Mouse (Mus musculus): ENCODE measurements at regions not wholly inside any gene's neighbourhood (a gene's known extent, or its start where the extent isn't known, plus 50 kb on each side); places are given as distances from the start of the nearest gene placed in this dataset.

DNA sequence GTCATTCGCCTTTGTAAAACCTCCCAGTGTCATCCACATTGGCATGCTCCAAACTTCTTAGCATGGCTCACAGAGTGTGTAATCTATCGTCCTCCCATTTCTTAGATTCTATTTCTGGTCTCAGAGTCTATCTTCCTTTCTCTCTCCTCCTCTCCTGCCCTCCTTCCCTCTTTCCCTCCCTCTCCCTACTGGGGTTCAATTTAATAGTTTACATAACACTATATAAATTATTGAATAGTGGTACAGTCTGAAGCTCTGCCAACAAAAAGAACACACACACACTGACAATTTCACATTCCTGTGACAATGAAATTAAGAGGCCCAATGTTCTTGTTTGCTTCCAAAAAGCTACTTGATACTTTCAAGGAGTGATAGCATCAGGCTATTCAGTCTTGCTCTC lies 267.6 kb upstream of the Apob start:
- Histone ChIP-seq H3K4me1 (ENCODE audit: insufficient read depth) (no peaks in the 10 kb centered on the region), H3K27me3 (ENCODE audit: insufficient read depth, low read length) (no peaks in the 10 kb centered on the region), H3K36me3 (ENCODE audit: insufficient read depth) (no peaks in the 10 kb centered on the region), H3K9me3 (ENCODE audit: low read length) (no peaks in the 10 kb centered on the region), H3K9ac (no peak overlapping the region), H3K27ac (ENCODE audit: low read depth, low read length) (no peak overlapping the region), H3K4me2 (ENCODE audit: low read depth) (no peak overlapping the region), H3K4me3 (ENCODE audit: low read depth, low read length) (no peak overlapping the region)
- ATAC-seq (no peak), DNase-seq (no peak)
- WGBS = 67% methylated on average over 2 of the region's 2 CpGs
- no peak for TF ChIP-seq CTCF (IDR thresholded peaks at IDR 0.05; ENCODE audit: low read depth)

DNA sequence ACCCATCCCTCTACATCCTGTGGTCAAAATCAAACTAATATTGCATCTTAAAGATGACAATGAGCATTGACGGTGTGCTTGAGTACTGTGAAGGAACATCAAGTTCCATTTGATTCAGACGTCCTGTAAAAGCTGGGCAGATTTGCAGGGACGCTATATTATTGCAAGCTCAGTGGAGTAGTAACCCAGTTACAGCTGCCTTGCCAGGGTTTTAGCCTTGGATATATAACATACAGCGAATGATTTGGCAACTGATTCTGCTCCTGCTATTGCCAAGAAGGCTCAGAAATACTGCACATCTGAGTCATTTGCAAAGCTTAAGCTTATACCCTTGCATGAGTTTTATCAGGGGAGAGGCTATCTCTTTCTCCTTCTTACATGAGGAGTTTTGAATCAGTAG lies 262.4 kb upstream of the Apob start:
- DNase-seq = no peak
- 82% methylated on average over 4 of the region's 4 CpGs for WGBS

DNA sequence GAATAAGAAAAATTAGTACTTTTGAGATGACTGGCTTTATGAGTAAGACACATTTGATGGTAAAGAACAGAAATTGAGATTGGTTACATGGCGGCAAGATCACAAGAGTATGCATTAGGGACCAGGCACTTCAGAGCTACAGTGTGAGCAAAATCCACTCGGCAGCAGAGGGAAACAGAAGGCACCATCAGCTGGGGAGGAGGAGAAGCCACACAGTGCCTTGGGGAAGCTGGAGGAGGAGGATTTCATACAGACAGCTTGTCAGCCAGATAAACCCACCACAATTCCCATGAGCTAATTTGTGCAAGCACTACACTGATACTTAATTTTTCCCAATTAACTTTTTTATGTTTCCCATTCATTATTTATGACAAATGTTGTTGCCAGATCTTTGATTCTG lies 258.9 kb upstream of the Apob start:
- 59% methylated on average over 2 of the region's 2 CpGs for WGBS
- Histone ChIP-seq H3K9ac (no peak overlapping the region), H3K4me3 (ENCODE audit: low read depth, low read length) (no peak overlapping the region), H3K9me3 (ENCODE audit: low read length) (no peaks in the 10 kb centered on the region), H3K4me2 (ENCODE audit: low read depth) (no peak overlapping the region), H3K27me3 (ENCODE audit: insufficient read depth, low read length) (no peaks in the 10 kb centered on the region), H3K4me1 (ENCODE audit: insufficient read depth) (no peaks in the 10 kb centered on the region), H3K27ac (ENCODE audit: low read depth, low read length) (no peak overlapping the region), H3K36me3 (ENCODE audit: insufficient read depth) (no peaks in the 10 kb centered on the region)
- DNase-seq (peak; percentile 45), ATAC-seq (peak; percentile 65)
- TF ChIP-seq CTCF (IDR thresholded peaks at IDR 0.05; ENCODE audit: low read depth) = no peak

More for the DNA sequence above, 262.4 kb upstream of the Apob start:
- Histone ChIP-seq H3K4me2 (ENCODE audit: low read depth) (no peak overlapping the region), H3K4me3 (ENCODE audit: low read depth, low read length) (no peak overlapping the region), H3K36me3 (ENCODE audit: insufficient read depth) (no peaks in the 10 kb centered on the region), H3K4me1 (ENCODE audit: insufficient read depth) (no peaks in the 10 kb centered on the region), H3K27ac (ENCODE audit: low read depth, low read length) (no peak overlapping the region), H3K9me3 (ENCODE audit: low read length) (no peaks in the 10 kb centered on the region), H3K27me3 (ENCODE audit: insufficient read depth, low read length) (no peaks in the 10 kb centered on the region), H3K9ac (no peak overlapping the region)
- TF ChIP-seq CTCF (IDR thresholded peaks at IDR 0.05; ENCODE audit: low read depth) = no peak
- ATAC-seq = no peak

DNA sequence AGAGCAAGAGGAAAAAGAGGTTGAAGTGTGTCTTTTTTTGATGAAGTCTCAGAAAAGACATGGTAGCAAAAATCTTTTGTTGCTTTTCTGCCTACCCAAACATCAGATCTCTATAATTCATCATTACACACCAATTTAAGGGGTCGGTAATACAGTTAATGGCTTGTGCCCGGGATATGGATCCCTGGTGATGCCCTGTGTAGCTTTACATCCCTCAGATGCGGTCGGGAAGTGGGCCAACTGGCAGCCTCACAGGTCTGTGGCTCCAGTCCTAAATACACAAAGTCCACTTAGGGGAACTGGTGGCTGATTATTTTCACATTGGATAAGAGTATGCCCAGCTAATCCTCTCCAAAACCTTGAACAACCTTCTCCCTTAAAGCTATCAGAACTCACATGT lies 258.4 kb upstream of the Apob start:
- Histone ChIP-seq H3K4me2 (ENCODE audit: low read depth) (no peak overlapping the region), H3K9ac (no peak overlapping the region), H3K27ac (ENCODE audit: low read depth, low read length) (no peak overlapping the region), H3K36me3 (ENCODE audit: insufficient read depth) (no peaks in the 10 kb centered on the region), H3K4me3 (ENCODE audit: low read depth, low read length) (no peak overlapping the region), H3K4me1 (ENCODE audit: insufficient read depth) (no peaks in the 10 kb centered on the region), H3K9me3 (ENCODE audit: low read length) (no peaks in the 10 kb centered on the region), H3K27me3 (ENCODE audit: insufficient read depth, low read length) (no peaks in the 10 kb centered on the region)
- TF ChIP-seq CTCF (IDR thresholded peaks at IDR 0.05; ENCODE audit: low read depth) = no peak
- WGBS = 78% methylated on average over 4 of the region's 4 CpGs
- DNase-seq (no peak), ATAC-seq (no peak)

DNA sequence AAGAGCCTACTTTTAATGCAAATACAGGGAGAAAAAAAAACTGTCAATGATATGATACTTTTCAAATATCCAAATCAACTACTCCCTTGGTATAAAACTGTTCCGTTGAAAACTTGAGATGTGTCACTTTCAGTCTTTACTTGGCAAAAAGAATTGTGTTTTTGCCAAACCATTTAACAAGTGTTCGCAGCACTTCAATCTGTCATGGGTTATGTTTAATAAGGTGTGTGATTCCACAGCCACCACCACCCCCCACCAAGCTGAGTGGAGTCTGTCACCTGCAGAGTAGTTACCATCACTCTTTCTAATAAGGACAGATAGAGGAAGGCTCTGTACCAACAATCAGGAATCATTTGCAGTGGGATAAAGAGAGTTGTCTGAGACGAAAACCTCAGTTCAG lies 252.5 kb upstream of the Apob start:
- Histone ChIP-seq H3K36me3 (ENCODE audit: insufficient read depth) (no peaks in the 10 kb centered on the region), H3K27ac (ENCODE audit: low read depth, low read length) (no peak overlapping the region), H3K9ac (no peak overlapping the region), H3K4me1 (ENCODE audit: insufficient read depth) (no peaks in the 10 kb centered on the region), H3K9me3 (ENCODE audit: low read length) (no peaks in the 10 kb centered on the region), H3K4me3 (ENCODE audit: low read depth, low read length) (no peak overlapping the region), H3K4me2 (ENCODE audit: low read depth) (no peak overlapping the region), H3K27me3 (ENCODE audit: insufficient read depth, low read length) (no peaks in the 10 kb centered on the region)
- DNase-seq = no peak
- peak; percentile 51 for ATAC-seq
- 49% methylated on average over 3 of the region's 3 CpGs for WGBS
- no peak for TF ChIP-seq CTCF (IDR thresholded peaks at IDR 0.05; ENCODE audit: low read depth)

DNA sequence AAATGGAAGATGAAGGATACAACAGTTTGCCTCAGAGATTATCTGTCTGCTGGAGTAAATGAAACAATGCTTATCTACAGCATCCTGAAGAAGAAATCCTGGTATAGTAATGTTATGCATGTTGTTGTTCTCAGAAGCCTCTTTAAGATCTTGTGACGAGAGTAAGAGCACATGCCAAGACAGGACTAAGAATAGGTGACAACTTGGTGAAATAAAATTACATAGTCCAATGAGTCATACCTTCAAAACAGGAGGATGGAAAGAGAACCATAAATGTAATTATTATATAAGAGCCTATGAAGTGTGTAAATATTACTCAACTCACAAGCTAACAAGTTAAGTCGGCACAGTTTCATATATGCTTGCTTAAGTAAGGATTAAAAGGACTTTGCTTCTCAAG lies 239.4 kb upstream of the Apob start:
- H3K9me3 ChIP-seq (ENCODE audit: low read length) = no peaks in the 10 kb centered on the region
- 87% methylated on average over 2 of the region's 2 CpGs for WGBS
- H3K4me1 ChIP-seq (ENCODE audit: insufficient read depth) = no peaks in the 10 kb centered on the region
- no peaks in the 10 kb centered on the region for H3K27me3 ChIP-seq (ENCODE audit: insufficient read depth, low read length)
- DNase-seq (no peak), ATAC-seq (no peak)
- no peak overlapping the region for H3K9ac ChIP-seq
- no peak overlapping the region for H3K27ac ChIP-seq (ENCODE audit: low read depth, low read length)
- no peak overlapping the region for H3K4me3 ChIP-seq (ENCODE audit: low read depth, low read length)
- H3K36me3 ChIP-seq (ENCODE audit: insufficient read depth) = no peaks in the 10 kb centered on the region
- H3K4me2 ChIP-seq (ENCODE audit: low read depth) = no peak overlapping the region
- no peak for TF ChIP-seq CTCF (IDR thresholded peaks at IDR 0.05; ENCODE audit: low read depth)

DNA sequence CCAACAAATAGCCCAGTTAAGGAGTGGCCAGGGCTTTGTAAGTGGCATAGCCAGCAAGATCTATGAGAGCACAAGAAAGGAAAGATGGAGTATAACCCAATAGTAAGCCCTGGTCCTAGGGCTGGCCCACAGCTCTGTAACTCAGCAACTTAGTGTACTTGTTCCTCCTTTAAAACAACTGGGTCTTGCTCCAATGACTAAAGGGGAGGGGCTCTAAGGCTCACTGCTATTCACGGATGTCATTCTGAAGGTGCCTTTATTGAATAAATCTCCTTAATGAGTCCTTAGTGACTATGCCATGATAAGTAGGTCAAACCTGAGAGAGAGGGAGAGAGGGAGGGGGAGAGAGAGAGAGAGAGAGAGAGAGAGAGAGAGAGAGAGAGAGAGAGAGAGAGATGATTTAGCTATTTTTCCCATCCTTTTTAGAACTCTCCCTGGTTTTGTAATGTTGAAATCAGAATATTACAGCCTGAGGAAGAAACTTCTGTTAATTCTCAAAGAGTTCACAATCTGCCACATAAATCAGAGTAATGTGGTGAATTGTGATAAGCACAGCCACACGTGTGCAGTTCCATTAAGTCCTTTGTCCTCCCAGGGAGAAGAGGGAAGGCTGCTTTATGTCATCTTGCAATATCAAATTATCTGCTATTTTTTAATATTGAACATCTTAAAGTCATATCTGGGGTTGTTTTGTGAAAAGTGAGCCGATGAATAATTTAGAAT lies 238.7 kb upstream of the Apob start:
- 47% methylated on average over 3 of the region's 3 CpGs for WGBS
- Histone ChIP-seq H3K4me1 (ENCODE audit: insufficient read depth) (no peaks in the 10 kb centered on the region), H3K27ac (ENCODE audit: low read depth, low read length) (no peak overlapping the region), H3K4me2 (ENCODE audit: low read depth) (no peak overlapping the region), H3K27me3 (ENCODE audit: insufficient read depth, low read length) (no peaks in the 10 kb centered on the region), H3K9me3 (ENCODE audit: low read length) (no peaks in the 10 kb centered on the region), H3K9ac (no peak overlapping the region), H3K4me3 (ENCODE audit: low read depth, low read length) (no peak overlapping the region), H3K36me3 (ENCODE audit: insufficient read depth) (no peaks in the 10 kb centered on the region)
- no peak for ATAC-seq
- DNase-seq = no peak
- no peak for TF ChIP-seq CTCF (IDR thresholded peaks at IDR 0.05; ENCODE audit: low read depth)
